16 mouse cellular contexts compared by ENCODE assay signal in the genomic region with DNA sequence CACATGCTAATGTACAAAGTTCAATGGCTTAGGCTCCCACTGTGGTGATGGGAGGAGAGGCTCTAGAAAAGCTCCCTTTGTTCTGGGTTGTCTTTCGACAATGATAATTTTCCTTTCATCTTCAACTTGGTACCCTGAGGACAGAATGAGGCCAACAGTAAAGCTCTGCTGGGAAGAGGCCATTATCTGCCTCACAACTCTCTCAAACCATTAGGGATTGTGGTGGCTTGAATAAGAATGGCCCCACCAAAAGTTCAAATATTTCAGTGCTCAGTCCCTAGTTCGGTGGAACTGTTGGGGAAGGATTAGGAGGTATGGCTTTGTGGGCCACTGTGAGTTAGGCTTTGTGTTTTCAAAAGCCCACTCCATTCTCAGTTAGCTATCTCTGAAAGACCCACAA. TPM values are rescaled to one million over a fixed set of nuclear protein-coding genes. Genes with fewer than 3 reads are reported as not detected.
"Had no signal": no experiment of that assay in that cellular context is flagged by ENCODE, and none has a peak within 500 bp of the region (broad histone marks: within the 10 kb centered on the region; RNA-seq: fewer than 3 reads in every experiment).

No protein-coding gene starts in this region.

- H3K9me3 ChIP-seq: limb, embryonic 10.5 days; liver, embryonic 15.5 days had no signal

- H3K27ac ChIP-seq: layer of hippocampus, adult 2 months; left cerebral cortex, adult 2 months; limb, embryonic 10.5 days; liver, embryonic 15.5 days; stomach, postnatal 0 days had no signal

- H3K4me2 ChIP-seq: liver, embryonic 11.5 days; liver, embryonic 15.5 days had no signal

- H3K4me3 ChIP-seq: layer of hippocampus, adult 2 months; left cerebral cortex, adult 2 months; limb, embryonic 10.5 days; liver, embryonic 15.5 days had no signal

- H3K27me3 ChIP-seq: liver, embryonic 15.5 days had no signal

- DNase-seq: kidney, adult 18-20 months; kidney, postnatal 10 days; kidney, postnatal 4 days; lung, adult 2 months; lung, postnatal 36 days; right cerebral cortex, adult 18-20 months; right cerebral cortex, postnatal 25 days; thymus, postnatal 4 days had no signal

- H3K36me3 ChIP-seq: limb, embryonic 10.5 days; liver, embryonic 15.5 days had no signal

- ATAC-seq: lung, postnatal 0 days had no signal

- H3K4me1 ChIP-seq: limb, embryonic 10.5 days; liver, embryonic 15.5 days had no signal

- H3K9ac ChIP-seq: liver, embryonic 15.5 days had no signal

RNA-seq across cellular contexts. Expression of a gene that starts 52.4 kb away (rescaled TPM):
- total RNA-seq: megakaryocyte progenitor cell, adult 5-6 weeks had no signal
- polyA plus RNA-seq: liver, embryonic 15.5 days; lung, adult 2 months; lung, postnatal 0 days; stomach, postnatal 0 days had no signal
